Mouse (Mus musculus): ENCODE measurements around the gene Zdhhc9.

Gene Zdhhc9

DNA sequence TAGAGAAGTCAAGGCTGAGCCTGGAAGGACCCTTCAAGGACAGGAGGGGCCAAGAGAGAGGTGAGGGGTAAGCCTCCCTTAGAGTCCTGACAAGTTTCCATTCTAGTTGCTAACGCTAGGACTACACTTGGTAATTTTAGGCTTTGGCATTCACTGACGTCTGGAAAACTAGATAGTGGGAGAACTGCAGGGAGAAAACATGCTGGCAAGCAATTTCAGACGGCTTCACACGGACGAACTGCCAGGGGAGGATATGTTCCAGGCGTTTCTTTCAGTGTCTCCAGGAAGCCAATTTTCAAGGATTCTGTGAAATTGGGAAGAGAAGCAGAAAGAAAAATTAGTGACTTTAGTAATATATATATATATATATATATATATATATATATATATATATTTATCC is 26.8 kb downstream of the Zdhhc9 start:
- no peak for DNase-seq (ENCODE audit: low read depth in 1 of 2, low spot score in 2 of 2)

GRCm38 (mm10) chrX:48170368-48170767 is 38.3 kb downstream of the Zdhhc9 start:
- no peak for DNase-seq (ENCODE audit: low read depth in 1 of 2, low spot score in 2 of 2)

DNA sequence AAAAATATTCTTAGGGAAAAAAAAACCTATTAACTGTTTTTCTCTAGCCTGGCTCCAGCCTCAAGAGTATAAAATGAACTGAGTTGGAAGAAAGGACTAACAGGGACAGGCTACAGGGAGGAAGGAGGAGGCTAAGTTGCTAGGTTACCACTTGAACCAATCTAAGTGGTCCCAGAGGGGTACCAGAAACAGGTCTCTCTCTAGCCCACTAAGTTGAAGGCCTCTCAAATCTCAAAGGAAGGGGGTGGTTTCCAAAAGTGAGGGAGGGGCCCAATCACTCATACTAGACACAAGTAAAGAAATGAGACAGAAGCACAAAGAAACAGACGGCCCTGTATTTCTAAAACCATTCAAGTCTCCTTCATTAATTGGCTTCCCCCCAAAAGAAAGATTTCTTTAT is 38.8 kb downstream of the Zdhhc9 start:
- DNase-seq (ENCODE audit: low read depth in 1 of 2, low spot score in 2 of 2), result no peak

GRCm38 (mm10) chrX:48158229-48158919 is 50.3 kb downstream of the Zdhhc9 start:
- DNase-seq (ENCODE audit: low read depth in 1 of 2, low spot score in 2 of 2), result no peak

DNA sequence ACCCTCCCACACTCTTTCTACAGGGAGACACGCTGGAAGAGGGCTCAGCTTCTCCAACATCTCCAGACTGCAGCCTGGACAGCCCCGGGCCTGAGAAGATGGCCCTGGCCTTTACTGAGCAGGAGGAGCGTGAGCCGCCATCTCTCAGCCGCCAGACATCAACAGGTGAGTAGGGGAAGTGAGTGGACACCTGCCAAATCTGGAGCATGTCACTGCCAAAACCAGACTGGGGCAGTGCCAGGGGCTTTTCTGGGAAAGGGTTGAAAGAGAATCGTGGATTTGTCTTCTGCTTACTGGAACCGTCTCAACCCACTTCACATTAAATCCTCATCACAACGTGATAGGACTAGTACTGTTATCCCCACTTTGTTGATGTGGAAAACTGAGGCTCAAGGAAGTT is 51.3 kb downstream of the Zdhhc9 start:
- no peak for DNase-seq (ENCODE audit: low read depth in 1 of 2, low spot score in 2 of 2)

GRCm38 (mm10) chrX:48155489-48155888 is 53.2 kb downstream of the Zdhhc9 start:
- DNase-seq (ENCODE audit: low read depth in 1 of 2, low spot score in 2 of 2), result no peak

- no peak for DNase-seq (ENCODE audit: low read depth in 1 of 2, low spot score in 2 of 2)
Observed at GRCm38 (mm10) chrX:48153949-48154348, 54.7 kb downstream of the Zdhhc9 start.

GRCm38 (mm10) chrX:48153414-48153813 is 55.3 kb downstream of the Zdhhc9 start:
- DNase-seq (ENCODE audit: low read depth in 1 of 2, low spot score in 2 of 2), result no peak

GRCm38 (mm10) chrX:48152106-48152505 is 56.6 kb downstream of the Zdhhc9 start:
- DNase-seq (ENCODE audit: low read depth in 1 of 2, low spot score in 2 of 2), result no peak

GRCm38 (mm10) chrX:48147741-48148186 is 60.9 kb downstream of the Zdhhc9 start:
- DNase-seq (ENCODE audit: low read depth in 1 of 2, low spot score in 2 of 2), result no peak

DNA sequence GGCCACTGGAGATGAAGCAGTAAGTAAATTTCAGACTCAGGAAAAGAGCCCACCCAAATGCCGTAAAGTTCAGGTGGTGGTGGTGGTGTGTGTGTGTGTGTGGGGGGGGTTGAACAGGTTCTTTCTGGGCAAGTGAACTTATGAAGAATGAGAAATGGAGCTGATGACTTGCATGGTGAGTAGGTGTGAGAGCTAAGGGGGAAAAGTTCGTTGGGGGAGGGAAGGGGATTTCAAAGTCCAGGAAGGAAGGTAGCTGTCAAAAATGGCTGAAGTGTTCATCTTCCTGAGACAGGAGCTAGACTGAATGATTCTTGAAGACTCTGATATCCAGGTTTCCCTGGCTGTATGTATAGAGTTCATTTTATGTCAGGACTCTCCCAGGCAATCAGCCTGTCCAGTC is 61.5 kb downstream of the Zdhhc9 start:
- DNase-seq (ENCODE audit: low read depth in 1 of 2, low spot score in 2 of 2), result no peak

GRCm38 (mm10) chrX:48146262-48146661 is 62.4 kb downstream of the Zdhhc9 start, which contains the start of gene Sash3:
Gene Sash3 (plus strand): TSS chrX:48146436.
- peak in 1 of 2 experiments; percentile 50 for DNase-seq (ENCODE audit: low read depth in 1 of 2, low spot score in 2 of 2)

DNA sequence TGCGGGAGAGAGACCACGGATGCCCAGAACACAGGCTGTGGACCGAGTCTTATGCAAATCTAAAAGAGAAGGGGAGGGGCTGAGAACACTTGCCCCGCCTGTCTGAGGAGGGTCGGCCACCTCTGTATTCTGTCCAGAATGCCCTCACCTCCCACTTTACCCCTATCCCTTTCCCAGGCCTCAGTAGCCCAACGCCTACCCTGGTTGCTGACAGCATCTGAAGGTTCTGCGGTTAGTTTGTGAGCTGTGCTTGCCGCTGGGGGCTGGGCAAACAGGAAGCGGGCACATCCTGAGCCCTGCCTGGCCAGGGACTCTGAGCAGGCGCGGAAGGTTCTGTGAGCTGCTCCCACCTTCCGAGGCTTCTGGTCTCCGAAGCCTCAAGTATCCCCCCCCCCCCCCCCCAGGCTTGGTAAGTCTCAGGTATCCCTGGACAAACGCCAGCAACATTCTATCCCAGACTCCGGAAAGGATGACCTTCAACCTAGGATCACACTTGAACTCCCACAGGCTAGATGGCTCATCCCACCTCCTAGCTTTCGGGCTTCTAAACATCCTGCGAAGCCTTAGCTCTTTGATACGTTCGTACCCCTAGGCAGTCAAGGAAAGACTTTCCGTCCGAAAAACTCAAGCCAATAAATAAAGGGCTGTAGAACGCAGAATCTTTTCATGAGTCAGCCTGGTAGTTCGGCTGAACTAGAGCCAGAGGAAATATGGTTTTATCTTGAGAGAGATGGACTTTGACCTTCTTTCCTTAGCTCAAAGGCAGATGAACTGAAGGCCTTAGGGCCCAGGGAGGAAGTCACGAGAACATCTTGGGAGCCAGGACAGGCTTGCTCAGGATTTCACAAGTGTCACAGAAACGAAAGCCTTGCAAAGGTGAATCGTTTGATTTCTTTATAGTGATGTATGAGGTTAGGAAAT is 65.0 kb downstream of the Zdhhc9 start:
- no peak for DNase-seq (ENCODE audit: low read depth in 1 of 2, low spot score in 2 of 2)

GRCm38 (mm10) chrX:48141481-48141880 is 67.2 kb downstream of the Zdhhc9 start:
- no peak for DNase-seq (ENCODE audit: low read depth in 1 of 2, low spot score in 2 of 2)

DNA sequence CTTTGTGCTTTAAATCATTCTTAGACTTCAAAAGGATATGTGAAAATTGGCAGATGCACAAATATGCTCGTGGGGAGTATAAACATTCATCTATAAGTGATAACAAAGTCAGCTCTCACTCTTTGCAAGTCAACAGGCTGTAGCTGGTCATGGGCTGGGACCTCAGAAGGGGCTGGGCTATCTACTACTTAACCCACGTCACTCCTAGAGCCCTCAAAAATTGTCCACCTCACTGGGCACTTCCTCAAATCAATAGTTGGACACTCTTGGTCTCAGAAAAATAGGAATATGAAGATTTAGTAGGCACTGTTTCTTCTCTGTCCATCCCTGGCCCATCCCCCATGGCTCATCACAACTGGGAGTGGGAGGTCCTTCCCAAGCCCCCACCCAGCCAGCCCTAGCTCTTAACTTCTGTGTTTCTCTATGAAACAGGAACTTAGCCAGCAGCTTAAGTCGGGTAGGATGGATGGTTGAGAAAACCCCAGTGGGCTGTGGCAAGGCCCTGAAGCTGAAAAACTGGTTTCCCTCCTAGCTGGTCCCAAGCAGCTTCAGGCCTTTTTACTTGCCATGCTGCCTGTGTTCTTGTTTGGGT is 68.3 kb downstream of the Zdhhc9 start:
- DNase-seq (ENCODE audit: low read depth in 1 of 2, low spot score in 2 of 2), result peak in 1 of 2 experiments; percentile 61

GRCm38 (mm10) chrX:48139368-48140285 is 69.1 kb downstream of the Zdhhc9 start:
- no peak for DNase-seq (ENCODE audit: low read depth in 1 of 2, low spot score in 2 of 2)

- no peak for DNase-seq (ENCODE audit: low read depth in 1 of 2, low spot score in 2 of 2)
Observed at GRCm38 (mm10) chrX:48138539-48139275, 70.0 kb downstream of the Zdhhc9 start.

GRCm38 (mm10) chrX:48138011-48138410 is 70.7 kb downstream of the Zdhhc9 start:
- DNase-seq (ENCODE audit: low read depth in 1 of 2, low spot score in 2 of 2), result no peak

GRCm38 (mm10) chrX:48136935-48137334 is 71.7 kb downstream of the Zdhhc9 start:
- no peak for DNase-seq (ENCODE audit: low read depth in 1 of 2, low spot score in 2 of 2)

- DNase-seq (ENCODE audit: low read depth in 1 of 2, low spot score in 2 of 2), result no peak
Observed at GRCm38 (mm10) chrX:48129167-48129566, 79.5 kb downstream of the Zdhhc9 start.
